Mouse (Mus musculus) spleen, postnatal 10 days (tissue): Measurements from ENCODE around the gene 2410131K14Rik.

ENCODE experiments used
- DNase-seq, 2 experiments: peaks; one replicate each; pipeline ENCODE4 v3.0.0; 2021 to 2022; ENCODE audit warnings: low spot score in 2 of 2

The 2410131K14Rik gene

GRCm38 (mm10) chr5:118261181-118261580 is 16.2 kb downstream of the 2410131K14Rik start:
- no peak for DNase-seq

DNA sequence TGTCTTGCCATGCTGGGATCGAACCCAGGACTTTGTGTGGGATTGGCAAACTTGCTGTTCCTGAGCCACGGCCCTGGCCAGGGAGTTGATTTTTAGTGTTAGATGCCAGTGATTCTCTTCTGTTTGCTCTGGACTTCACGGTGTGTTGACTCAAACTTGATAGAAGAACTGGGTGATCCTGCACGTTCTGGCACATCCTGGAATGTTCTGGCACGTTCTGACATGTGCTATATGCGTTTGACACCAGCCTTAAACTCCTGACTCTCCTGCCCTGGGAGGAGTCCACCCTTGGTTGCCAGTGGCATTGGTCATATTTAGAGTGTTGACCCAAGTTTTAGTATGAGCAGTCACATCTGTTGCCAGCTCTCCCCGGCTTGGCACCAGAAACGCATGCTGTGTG is 17.4 kb downstream of the 2410131K14Rik start:
- DNase-seq, result no peak

DNA sequence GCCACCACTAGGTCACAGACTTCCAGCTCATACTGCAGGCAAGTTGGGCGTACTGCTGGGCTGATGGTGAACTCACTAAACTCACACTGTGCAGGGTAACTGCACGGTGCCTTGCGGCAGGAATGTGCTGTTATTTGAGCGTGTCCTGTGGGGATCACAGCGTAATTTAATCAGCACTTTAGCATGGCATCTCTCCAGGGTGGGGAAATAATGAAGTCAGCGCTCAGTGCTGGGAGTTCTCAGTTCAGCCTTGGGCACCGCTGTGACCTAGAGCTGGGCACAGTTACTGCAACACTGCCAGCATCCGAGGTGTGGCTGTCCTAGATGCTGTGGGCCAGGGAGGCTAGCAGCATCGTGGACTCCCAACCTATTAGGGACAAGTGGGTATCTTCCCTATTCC is 19.3 kb downstream of the 2410131K14Rik start:
- no peak for DNase-seq

- no peak for DNase-seq
Measured at GRCm38 (mm10) chr5:118265366-118265765, 20.3 kb downstream of the 2410131K14Rik start.

- peak in 1 of 2 experiments; percentile 32 for DNase-seq
Measured at GRCm38 (mm10) chr5:118266309-118266708, 21.3 kb downstream of the 2410131K14Rik start.

- DNase-seq, result peak; percentile 71 to 84
Measured at GRCm38 (mm10) chr5:118268987-118269386, 24.0 kb downstream of the 2410131K14Rik start.

DNA sequence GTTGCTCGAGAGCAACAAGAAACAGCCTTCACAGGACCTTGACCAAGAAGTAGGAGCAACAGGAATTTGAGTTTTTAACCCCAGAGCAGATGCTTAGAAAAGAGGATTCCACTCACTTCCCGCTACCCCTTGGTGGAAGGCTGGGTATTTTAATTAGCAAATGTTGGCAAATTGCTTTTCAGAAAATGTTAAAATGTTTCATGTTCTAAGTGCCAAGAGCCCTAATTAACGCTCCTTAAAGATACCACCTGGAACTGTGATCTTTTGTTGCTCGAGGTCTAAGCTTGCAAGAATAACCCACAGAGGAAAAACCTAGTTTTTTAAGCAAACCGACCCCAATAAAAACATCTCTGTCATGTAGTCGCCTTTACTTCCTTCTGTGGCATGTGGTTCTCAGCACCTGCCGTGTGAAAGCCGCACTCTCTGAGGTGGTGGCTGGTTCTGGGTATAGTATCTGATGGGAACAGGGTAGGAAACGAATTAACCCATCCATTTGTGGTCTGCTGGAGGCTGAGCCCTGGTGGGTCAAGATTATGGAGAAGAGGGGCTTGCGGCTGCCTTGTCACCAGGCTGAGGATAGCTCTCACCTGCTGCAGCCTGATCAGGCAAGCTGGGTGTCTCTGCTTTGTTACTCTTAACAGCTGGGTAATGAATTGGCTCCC is 26.6 kb downstream of the 2410131K14Rik start:
- no peak for DNase-seq

DNA sequence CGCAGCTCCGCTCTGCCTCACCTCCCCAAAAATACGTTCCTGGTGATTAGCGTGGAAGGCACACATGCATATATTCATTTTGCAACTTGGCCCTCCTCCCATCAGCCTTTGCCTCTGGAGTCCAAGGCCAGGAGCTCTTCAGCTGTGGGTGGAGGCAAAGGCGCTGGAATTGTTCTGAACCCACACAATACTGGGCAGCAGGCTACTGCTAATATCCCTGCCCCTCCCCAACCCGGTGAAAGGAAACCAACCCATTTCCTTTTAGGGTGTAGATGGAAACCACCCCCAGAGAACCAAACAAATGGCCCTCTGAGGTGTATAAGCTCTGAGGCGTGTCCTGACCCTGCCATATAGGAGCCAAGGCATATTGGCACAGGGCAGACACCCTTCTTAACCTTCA is 28.4 kb downstream of the 2410131K14Rik start:
- DNase-seq, result no peak

GRCm38 (mm10) chr5:118274546-118274945 is 29.5 kb downstream of the 2410131K14Rik start:
- DNase-seq, result no peak

DNA sequence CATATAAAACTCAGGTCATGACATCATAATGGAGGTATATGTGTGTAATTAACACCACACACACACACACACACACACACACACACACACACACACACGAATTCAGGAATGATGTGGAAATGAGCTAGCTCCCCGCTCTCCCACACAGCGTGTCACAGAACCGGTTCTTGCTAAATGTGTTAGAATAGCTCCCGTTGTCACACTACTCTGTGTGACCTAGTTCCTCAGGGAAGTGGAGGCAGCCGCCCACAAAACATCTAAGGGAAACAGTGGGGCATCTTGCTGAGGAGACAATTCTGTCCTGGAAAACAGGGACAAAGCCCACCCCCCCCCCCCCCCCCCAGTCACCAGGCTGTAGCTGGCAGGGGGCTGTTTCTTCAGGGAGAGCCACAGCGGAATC is 31.3 kb downstream of the 2410131K14Rik start:
- no peak for DNase-seq

- DNase-seq, result no peak
Measured at GRCm38 (mm10) chr5:118276711-118277110, 31.7 kb downstream of the 2410131K14Rik start.

DNA sequence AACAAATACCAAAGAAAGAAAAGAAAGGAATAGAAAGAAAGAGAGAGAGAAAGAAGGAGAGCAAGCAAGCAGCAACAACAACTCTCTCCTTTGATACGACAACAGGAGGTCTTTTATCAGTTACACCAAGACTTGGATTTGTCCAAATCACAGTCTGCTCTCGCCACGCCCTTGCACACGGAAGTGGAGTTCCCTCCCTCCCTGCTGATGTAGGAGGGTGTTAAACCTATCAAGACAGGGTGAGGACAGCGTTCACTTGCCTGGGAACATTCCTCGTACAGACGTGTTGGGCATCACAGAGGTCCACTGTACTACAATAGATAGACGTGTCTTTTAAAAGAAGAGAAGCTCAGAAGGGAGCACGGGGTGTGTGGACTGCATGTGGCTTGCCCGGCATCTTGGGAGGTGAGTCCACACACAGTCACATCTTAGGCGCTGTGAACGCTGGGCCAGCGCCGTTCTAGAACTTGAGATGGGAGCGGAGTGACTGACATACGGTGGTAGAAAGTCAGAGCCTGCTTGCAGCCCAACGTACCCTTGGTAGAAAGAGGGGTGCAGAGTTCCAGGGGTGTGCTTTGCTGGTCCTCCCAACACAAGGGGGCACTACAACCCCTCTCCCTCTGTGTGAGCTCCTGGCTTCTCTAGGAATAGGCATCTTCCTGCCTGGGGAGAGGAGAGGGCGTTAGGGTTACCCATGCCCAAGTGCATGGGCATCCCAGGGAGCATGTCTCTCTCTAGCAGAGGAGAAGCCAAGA is 32.9 kb downstream of the 2410131K14Rik start:
- no peak for DNase-seq

- DNase-seq, result no peak
Measured at GRCm38 (mm10) chr5:118291453-118291852, 46.4 kb downstream of the 2410131K14Rik start.

- no peak for DNase-seq
Measured at GRCm38 (mm10) chr5:118292476-118292875, 47.4 kb downstream of the 2410131K14Rik start.

DNA sequence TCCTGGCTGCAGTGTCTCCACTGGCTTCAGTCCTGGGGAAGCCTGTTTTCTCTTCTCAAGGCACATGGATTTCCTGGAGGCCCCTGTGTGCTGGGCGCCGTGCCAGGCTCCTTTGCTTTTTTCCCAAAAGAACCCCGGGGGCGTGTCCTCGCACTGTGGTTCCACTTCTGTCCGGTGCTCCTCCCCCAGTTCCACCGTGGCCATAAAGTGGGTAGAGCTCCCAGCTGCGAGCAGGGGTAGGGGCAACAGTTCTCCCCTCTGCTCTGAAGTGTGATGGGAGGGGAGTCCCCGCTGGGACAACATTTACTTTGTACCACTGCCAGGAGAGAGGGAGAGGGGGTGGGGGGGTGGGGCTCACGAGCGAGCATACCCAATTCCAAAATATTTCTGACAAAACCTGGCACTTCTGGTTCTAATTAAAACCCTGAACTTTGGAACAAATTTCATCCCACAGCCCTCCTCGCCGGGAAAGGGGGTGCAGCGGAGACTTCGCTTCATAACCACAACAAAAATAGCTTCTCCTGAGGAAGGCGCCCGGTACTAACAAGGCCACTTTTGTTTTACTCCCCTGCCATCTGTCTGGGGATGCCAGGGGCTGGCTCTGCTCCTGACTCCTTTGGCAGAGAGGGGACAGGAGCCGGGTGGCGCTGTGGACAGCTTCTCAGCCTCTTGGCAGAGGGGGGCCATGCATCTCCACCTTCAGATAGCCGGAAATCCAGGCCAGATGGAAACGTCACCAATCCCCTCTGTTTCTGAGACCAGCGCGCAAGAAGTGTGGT is 49.2 kb downstream of the 2410131K14Rik start:
- peak in 1 of 2 experiments; percentile 50 for DNase-seq

- no peak for DNase-seq
Measured at GRCm38 (mm10) chr5:118294865-118295258, 49.8 kb downstream of the 2410131K14Rik start.

- DNase-seq, result no peak
Measured at GRCm38 (mm10) chr5:118297338-118297746, 52.3 kb downstream of the 2410131K14Rik start.

GRCm38 (mm10) chr5:118299720-118300400 is 54.8 kb downstream of the 2410131K14Rik start:
- DNase-seq, result no peak

DNA sequence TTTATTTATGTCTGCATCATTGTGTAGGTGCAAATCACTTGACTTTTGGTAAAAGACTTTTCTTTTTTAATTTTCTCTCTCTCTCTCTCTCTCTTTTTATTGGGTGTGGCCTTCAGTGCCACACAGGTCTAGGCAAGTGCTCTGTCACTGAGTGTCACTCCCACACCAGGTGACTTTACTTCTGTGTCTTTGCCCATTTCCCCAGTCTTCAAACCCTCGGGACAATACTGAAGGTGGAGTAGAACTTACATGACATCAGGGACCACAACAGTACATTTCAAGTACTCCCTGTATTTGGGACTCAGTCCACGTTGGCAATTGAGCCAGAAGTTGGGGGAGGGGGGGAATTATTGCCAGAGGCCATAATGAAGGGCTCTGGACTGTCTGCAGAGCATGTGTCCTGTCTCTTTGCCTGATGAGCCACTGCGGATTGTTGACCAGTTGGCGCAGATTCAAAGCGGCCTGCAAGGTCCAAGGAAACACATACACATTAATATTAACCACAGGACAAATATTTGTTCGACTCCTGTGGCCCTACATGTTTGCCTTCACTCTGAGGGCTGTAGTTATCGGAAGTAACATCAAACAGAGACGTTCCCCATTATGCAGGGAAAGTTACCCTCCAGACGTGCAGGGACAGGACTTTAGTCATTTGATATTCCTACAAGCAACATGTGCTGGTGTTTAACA is 57.6 kb downstream of the 2410131K14Rik start:
- DNase-seq, result no peak

DNA sequence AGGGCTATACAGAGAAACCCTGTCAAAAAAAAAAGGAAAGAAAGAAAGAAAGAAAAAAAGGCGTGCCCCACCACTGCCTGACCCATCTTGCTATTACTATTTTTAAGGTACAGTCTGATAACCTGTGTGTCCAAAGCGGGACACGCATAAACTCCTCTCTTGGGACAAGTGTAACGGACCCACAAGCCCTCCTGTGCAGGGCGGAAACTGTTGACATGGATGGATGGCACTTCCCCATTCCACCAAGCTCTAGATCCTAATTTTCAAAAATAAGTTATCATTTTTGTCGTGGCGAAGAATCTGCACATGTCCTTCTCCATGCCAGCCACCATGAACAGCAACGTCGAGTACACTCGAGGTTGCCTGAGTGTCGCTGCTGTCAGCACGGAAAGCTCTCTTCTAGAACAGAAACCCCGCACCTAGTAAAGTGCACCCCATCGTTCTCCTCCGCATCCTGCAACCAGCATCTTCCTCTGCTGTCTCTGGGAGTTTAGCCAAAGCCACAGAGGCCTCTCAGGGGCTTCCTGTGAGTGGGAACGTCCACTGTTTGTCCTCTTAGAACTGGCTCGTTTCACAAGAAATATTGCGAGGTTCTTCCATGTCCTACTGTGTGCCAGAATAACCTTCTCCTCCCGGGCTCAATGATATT is 60.1 kb downstream of the 2410131K14Rik start:
- DNase-seq, result no peak

- no peak for DNase-seq
Measured at GRCm38 (mm10) chr5:118310389-118310788, 65.4 kb downstream of the 2410131K14Rik start.
